Mouse (Mus musculus) thymus, postnatal 0 days (tissue): Measurements from ENCODE around the gene Rasl10a. TPM values are rescaled to one million over a fixed set of nuclear protein-coding genes. Genes with fewer than 3 reads are reported as not detected.

Experiments
- DNase-seq: peaks from one replicate; pipeline ENCODE4 v3.0.0-alpha.2; 2015; ENCODE audit warnings: low spot score
- polyA plus RNA-seq: library from polyadenylated mRNA; unstranded; fragments of >200 nt; fragmentation: Nextera tagmentation; extraction: Ambion mirVana; gene quantifications from 2 replicates; pipeline ENCODE4 v1.2.1, GENCODE M21; 2015

Gene Rasl10a
- polyA plus RNA-seq = 4.2 and 5.9 TPM in 2 replicates

DNA sequence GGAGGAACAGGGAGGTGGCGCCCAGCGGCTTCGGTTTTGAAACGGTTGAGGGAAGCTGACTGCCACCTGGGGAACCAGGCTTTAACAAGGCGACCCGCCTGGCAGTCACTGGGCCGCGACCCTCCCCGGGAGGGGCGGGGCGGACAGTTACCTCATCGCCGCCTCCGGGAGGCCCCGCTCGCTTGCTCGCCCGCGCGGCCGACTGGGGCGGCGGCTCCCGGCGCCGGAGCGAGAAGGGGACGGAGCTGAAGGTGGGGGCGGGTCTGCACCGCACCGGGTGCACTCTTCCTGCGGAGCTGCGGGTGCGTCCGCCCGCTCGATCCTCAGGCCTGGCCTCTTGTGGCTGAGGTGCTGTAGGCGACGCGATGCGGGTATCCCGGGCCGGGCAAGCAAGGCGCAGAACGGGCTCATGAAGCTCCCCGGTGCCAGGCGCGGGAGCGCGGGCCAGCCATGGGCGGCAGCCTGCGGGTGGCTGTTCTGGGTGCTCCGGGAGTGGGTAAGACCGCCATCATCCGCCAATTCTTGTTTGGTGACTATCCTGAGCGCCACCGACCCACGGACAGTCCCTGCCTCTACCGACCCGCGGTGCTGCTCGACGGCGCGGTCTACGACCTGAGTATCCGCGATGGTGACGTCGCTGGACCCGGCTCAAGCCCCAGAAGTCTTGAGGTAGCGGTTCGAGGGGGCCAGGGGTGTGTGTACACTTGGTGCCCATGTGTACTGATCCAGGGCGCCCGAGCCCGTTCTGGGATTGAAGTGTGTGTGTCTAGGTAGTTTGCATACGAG, at the start of gene Rasl10a:
Gene Rasl10a, plus strand, starts transcription at position 273 of the 786 bp plus-strand sequence.
- DNase-seq = peak; percentile 50

GRCm38 (mm10) chr11:5008867-5009266, 49.1 kb upstream of the Rasl10a start:
- no peak for DNase-seq

GRCm38 (mm10) chr11:5009354-5010074, 48.4 kb upstream of the Rasl10a start:
- DNase-seq = no peak

GRCm38 (mm10) chr11:5010205-5010604, 47.7 kb upstream of the Rasl10a start:
- no peak for DNase-seq

- no peak for DNase-seq
These were observed 46.4 kb upstream of the Rasl10a start for GRCm38 (mm10) chr11:5011480-5011879.

GRCm38 (mm10) chr11:5012213-5012715, 45.7 kb upstream of the Rasl10a start:
- DNase-seq = no peak

GRCm38 (mm10) chr11:5015720-5016119, 42.2 kb upstream of the Rasl10a start:
- peak; percentile 36 for DNase-seq

DNA sequence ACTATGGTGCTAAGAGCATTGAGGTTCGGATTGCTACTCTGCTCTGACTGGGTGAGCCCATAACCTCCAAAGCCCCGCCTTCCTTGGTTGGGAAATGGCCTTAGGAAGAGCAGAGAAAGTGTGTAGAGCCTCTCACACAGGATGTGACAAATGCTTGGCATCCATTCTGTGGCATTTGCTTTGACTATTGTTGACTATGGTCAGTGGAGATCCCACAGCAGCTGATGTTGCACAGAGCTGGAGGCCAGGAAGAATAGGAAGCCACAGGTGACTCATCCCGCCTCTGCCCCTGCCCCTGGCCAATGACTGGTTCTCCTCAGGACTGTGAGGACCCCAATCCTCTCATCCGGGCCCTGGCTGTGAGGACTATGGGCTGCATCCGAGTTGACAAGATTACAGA, 41.6 kb upstream of the Rasl10a start:
- DNase-seq = no peak

DNA sequence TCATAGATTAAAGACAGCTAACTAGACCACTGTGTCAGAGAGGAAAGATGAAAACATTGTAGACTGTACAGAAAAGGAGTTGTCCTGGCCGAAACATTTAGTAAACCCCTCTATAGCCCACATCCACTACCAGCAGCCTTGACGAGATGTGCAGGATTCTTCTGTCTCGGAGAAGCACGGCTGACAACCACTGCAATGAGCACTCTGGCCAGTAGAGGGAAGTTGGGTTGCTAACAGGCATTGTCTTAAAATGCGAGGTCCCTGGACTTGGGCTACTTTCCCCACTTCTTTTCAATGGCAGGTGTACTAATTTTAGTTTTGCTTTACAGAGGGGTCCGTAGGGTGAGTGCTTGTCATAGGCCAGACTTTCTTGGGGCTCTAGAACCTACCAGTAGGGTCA, 40.4 kb upstream of the Rasl10a start:
- DNase-seq = no peak

DNA sequence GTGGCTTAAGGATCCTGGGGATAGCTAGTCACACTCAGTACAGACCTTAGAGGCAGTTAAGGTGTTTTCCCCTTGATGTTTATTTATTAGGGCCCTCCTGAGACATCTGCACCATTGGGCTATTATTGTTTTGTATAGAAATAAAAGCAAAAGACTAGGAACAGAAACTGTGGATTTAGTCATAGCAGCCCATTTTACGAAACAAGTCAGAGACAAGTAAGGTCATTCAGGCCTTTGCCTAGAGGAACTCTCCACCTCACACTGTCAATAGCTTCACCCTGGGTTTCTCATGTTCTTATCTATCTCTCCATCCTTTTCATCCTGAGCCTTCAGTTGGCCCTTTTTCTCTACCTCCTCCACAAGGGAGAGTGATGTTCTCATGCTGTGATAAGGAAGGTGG, 32.8 kb upstream of the Rasl10a start:
- DNase-seq = no peak

DNA sequence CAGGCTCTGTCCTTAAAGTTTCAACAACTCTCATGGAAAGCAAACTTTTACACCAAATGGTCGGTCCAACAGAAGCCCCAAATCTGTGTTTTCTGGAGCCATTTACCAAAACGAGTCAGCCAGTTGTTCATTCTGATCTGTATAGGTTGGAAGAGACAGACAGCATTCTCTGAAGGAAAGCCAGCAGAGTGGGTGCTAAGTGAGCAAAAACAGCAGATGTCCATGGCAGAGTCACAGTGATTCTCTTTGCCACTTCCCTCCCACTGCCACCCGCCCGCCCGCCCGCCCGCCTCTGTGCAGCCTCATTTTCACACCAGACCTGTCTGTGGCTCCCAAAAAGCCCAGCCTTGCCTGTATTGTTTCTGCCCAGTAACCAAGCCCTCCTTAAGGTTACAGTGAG, 29.7 kb upstream of the Rasl10a start:
- DNase-seq = no peak

DNA sequence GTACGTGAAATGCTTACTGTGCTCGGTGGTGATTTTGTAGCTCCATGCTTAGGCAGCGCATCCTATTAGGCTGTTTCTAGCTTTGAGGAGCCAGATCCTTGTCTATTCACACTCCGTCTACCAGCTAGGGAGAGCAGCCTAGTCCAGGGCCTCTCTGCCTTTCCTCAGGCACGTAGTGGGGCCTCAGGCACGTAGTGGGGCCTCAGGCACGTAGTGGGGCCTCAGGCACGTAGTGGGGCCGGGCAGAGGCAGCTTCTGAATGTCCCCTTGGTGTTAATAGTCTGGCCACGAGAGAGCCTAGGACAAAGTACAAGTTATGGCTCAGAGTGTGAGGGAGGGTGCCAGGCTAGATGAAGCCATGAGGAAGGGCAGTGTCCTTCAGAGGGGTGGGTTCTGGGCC, 25.2 kb upstream of the Rasl10a start:
- no peak for DNase-seq

DNA sequence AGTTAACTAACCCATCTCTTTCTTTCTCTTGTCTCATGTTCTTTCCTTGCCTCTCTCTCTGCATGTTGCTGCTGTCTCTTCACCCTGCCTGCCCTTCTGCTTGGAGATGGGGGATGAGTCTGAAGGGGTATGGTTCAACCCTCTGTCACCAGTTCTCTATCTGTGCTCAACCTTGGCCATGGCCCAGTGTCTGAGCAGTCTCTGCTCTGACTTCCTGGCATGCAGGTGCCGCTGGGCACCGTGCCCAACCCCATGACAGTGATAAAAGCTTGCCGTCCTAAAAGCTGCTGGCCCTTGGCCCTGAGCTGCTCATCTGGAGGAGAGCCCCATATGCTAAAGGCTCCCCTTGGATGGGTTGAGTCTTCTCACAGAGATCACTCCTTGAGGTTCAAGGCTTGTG, 24.8 kb upstream of the Rasl10a start:
- no peak for DNase-seq

DNA sequence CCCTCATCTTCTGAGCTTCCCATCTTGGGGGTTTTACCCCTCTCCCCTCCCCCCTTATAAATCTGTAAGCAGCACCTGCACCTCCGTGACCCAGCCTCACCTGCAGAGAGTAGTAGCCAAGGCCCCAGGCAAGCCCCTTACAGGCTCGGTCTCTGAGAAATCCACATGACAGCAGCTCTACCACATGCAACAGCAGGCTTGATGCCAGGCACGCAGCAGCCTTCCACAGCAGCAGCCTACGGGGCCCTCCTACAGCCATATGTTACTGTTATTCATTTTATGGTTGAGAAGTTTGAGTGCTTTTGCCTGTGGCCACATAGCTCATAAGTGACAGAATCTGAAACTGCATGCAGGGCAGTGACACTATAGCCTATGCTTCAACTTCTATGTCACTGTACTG, 22.5 kb upstream of the Rasl10a start:
- DNase-seq = no peak

GRCm38 (mm10) chr11:5037146-5037854, 20.6 kb upstream of the Rasl10a start:
- no peak for DNase-seq

DNA sequence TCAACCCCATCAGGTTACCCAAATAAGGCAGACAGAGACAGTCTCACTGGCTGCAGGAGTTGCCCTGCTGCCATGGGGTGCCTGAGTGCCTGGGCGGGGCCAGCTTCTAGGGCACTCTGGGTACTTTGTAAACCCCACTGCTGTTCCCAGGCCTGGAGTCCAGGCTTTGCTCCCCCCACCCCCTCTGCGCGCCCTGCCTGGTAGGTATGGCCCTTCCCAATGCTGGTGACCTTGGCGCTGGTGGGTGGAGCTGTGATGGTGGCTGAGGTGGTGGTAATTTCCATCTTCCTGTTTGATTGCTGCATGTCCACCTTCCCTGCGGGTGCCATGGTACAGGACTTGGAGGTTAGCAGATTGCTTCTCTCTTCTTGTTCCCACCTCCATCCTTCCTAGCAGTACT, 17.3 kb upstream of the Rasl10a start:
- DNase-seq = no peak

- DNase-seq = no peak
These were observed 16.7 kb upstream of the Rasl10a start for GRCm38 (mm10) chr11:5041144-5041780.

GRCm38 (mm10) chr11:5042645-5043381, 15.1 kb upstream of the Rasl10a start:
- DNase-seq = no peak

GRCm38 (mm10) chr11:5046321-5046926, 11.5 kb upstream of the Rasl10a start:
- DNase-seq = no peak

DNA sequence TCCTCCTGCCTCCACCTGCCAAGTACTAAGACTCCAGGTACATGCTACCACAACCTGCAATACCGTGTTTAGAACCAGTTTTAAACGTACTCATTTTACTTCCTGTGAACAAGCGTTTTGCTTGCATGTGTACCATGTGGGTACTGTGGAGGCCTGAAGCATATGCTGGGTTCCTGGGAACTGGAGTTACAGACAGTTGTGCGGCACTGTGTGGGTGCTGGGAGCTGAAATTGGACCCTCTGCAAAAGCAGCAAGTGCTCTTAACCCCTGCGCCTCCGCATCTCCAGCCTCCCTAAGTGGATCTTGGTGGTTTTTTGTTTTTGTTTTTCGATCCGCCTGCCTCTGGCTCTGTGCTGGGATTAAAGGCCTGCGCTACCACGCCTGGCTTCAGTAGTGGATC, 6.3 kb upstream of the Rasl10a start:
- DNase-seq = no peak
